Mouse (Mus musculus): Measurements from ENCODE around the gene Ccnd2. TPM values are rescaled to one million over a fixed set of nuclear protein-coding genes. Genes with fewer than 3 reads are reported as not detected.

Gene Ccnd2
- total RNA-seq, 2 experiments from 2014 or later: 75.1 to 97.4 TPM

DNA sequence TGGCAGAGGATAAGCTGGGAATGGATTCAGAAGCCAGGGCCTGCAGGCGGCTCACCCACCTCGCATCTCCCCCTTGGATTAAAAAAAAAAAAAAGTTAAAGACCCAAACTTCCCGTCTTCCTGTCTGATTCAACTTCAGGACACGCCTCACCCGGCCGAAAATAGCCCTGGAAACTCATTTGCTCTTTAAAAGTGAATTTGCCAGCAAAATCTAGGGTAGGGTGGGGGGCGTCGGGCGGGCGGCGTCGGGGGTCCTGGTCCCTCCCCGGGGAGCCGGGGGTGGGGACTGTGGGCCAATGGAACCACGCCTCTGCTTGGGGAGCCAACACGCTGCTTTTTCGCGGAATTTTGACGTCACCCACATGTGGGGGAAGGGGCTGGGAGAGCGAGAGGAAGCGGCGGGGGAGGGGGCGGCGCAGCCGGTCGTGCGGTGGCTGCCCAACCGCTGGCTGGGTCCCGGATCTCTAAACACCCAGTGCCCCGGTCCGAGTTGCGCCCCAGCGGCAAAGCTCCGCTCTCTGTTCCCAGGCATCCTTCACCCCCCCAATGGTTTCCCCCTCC, 2.8 kb upstream of the Ccnd2 start:
- peak in 1 of 2 experiments; percentile 36 for DNase-seq (ENCODE audit: extremely low spot score in 1 of 2, low spot score in 2 of 2)
- H3K27ac ChIP-seq: no peak overlapping the region
- H3K4me3 ChIP-seq: peak overlapping the region; percentile 43
- no peak for TF ChIP-seq CTCF (IDR thresholded peaks at IDR 0.05)
- intact Hi-C loops (cut with DNase I): no loop called here

DNA sequence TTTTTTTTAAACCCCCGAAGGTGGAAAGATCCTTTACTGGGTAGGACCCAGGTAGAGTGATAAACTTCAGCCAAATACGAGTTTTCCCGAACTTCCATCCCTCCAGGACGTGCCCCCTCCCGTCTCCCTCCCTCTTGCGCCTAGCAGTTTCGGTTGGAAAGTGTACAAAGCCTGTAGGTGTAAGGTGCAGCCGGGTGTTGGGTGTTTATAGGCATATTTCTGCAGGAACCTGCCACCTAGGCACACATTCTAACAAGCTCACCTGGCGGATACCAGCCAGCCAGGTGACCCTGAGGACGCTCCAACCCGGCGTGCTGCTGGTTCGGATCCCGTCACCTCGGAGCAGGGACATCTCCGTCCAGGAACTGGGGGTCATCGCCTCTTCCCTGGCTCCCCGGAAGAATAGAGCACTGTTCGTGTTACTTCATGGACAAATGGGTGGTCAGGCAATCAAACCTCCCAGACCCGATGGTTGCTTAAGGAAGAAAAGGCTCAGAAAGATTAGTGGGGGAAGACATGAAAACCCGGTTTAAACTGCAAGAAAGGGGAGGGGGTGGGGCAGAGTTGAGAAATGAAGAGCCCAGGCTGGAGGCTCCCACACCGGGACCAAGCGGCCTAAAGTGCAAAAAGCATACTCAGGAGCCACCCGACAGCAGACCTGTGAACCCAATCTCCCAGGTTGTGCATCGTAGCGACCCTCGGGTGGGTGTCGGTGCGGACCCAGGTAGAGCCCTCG, 2.1 kb upstream of the Ccnd2 start:
- TF ChIP-seq CTCF (IDR thresholded peaks at IDR 0.05): no peak
- Histone ChIP-seq H3K27ac (no peak overlapping the region), H3K4me3 (peak overlapping the region; percentile 43)
- DNase-seq (ENCODE audit: extremely low spot score in 1 of 2, low spot score in 2 of 2): no peak
- intact Hi-C loops (cut with DNase I): no loop called here

DNA sequence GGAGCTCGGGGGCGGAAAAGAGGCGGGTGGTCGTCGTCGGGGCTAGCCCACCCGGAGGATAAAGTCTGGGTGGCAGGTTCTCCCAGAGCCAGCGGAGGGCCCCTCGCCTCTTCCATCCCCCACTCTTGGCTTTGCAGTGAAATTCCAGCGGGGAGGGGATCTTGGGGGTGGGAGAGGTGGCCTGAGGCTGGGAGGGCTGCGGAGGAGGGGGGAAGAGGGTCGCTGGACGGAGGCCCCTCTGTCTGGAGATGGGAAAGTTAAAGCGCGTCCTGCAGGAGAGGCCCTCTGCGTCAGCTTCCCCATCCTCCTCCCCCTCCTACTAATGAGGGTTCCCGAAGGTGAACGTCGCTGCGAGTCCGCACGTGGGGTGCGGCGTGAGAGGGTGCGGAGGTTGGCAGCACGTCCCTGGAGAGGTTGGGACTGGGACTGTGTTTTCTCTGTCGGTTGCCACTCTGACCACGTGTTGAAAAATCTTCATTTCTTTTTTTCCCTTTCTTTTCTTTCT, 1.4 kb upstream of the Ccnd2 start:
- TF ChIP-seq CTCF (IDR thresholded peaks at IDR 0.05): no peak
- DNase-seq (ENCODE audit: extremely low spot score in 1 of 2, low spot score in 2 of 2): peak in 1 of 2 experiments; percentile 43
- Histone ChIP-seq H3K27ac (no peak overlapping the region), H3K4me3 (peak overlapping the region; percentile 34)
- intact Hi-C loops (cut with DNase I): no loop called here

DNA sequence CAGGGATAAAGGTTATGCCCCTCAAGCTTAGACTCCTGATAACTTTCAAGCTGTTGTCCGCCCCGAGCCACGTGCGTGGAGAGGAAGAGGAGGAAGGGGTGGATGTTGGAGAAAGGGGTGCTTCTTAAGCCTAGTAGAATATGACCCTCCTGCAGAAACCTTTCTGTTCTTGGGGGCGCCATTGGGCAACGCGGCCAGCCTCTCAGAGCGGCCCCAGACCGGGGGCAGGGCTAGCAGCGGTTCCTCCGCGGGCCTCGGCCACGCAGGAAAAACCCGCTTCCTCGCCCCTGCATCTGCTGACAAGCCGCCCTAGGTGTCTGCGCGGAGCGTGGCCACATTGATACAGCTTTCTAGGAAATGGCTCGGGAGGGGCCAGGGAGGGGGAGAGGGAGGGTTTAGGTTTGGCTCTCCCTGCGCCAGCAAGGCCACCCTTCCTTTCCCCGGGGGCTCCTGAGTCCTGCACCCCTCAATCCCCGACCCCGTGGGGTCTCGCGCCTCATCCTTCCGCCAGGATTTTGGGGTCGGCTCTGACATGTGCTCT, 358 bp downstream of the Ccnd2 start:
- peak; percentile 31 to 43 for DNase-seq (ENCODE audit: extremely low spot score in 1 of 2, low spot score in 2 of 2)
- Histone ChIP-seq H3K27ac (peak overlapping the region; percentile 66), H3K4me3 (peak overlapping the region; percentile 48)
- intact Hi-C loops (cut with DNase I): loop anchor here (1.0 kb wide), 1 partner anchor 115 kb away; no protein-coding TSS in a partner anchor
- TF ChIP-seq CTCF (IDR thresholded peaks at IDR 0.05): peak; percentile 7; the same call in 1 of the 2 replicates

DNA sequence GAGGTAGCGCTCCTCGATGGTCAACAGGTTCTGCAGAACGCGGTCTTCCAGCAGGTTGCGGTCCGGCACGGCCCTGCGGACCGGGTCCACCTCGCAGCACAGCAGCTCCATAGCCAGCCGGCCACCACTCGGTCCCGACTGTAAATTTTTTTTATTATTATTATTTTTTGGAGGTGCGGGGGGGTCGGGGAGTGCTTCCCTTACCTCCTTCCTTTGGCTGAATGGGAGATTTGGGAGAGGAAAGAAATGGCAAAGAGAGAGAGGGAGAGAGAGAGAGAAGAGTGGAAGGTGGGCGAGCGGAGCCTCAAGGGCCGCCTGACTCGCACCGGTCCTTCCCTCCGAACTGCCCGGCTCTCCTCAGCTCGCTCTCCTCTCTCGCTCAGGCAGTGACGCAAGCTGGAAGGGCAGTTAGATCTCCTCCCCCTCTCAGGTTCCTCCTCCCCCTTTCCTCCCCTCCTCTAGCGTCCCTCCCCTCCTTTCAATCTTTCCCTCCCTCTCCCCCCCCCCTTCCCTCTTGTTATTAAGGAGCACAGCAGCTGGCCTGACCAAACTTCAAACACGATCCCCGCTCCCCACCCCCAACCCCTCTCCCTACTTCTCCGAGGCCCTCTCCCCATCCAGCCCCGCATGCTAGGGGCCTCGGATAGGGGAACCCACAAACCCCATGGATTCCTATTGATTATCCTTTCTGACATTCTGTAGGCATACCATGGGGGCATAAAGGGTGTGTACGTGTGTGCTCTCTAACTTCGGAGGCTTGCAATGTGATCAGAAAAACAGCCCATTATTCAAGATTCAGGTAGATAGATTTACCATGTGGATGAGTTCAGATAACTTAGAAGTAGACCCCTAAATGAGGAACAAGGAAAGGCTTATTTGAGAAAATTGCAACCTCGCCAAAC, 1.1 kb downstream of the Ccnd2 start:
- no peak for TF ChIP-seq CTCF (IDR thresholded peaks at IDR 0.05)
- DNase-seq (ENCODE audit: extremely low spot score in 1 of 2, low spot score in 2 of 2): peak; percentile 69 to 72
- peak overlapping the region; percentile 62 for H3K4me3 ChIP-seq
- intact Hi-C loops (cut with DNase I): loop anchor here (1.0 kb wide), 1 partner anchor 115 kb away; no protein-coding TSS in a partner anchor
- H3K27ac ChIP-seq: peak overlapping the region; percentile 93

DNA sequence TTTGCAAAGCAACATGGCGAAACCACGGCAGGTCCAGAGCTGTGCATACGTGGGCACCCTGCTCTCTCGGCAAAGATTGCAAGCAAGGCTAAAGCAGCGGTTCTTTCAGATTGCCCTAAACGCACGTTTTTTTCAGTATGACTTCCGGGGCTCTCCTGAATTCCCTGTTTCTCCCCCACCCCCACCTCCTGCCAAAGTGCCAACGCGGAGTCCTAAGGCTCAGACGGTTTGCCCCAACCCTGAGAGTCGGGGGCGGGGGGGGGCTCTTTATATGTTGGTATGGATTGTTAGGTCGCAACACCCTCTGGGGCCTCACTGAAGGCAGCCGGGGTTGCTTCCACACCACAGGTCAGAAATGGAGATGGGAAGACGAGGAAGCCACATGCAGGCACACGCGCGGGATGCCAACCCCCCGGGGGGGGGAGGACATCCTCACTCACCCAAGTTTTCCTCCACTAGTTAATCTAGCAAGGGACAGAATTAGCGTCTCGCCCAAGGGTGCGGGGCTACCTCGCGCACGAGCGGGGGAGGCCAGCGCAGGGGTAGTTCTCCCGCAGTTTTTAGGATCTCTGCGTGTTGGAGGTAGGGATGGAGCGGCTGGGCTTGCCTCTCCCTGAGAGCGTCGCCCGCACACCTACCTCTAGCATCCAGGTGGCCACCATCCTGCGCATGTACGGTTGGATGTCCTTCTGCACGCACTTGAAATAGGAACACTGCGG, 1.9 kb downstream of the Ccnd2 start:
- peak; percentile 41 to 52 for DNase-seq (ENCODE audit: extremely low spot score in 1 of 2, low spot score in 2 of 2)
- no peak for TF ChIP-seq CTCF (IDR thresholded peaks at IDR 0.05)
- intact Hi-C loops (cut with DNase I): loop anchor here (1.0 to 5.0 kb wide), 3 partner anchors 67 to 296 kb away; partner anchors contain the start of gene Parp11

DNA sequence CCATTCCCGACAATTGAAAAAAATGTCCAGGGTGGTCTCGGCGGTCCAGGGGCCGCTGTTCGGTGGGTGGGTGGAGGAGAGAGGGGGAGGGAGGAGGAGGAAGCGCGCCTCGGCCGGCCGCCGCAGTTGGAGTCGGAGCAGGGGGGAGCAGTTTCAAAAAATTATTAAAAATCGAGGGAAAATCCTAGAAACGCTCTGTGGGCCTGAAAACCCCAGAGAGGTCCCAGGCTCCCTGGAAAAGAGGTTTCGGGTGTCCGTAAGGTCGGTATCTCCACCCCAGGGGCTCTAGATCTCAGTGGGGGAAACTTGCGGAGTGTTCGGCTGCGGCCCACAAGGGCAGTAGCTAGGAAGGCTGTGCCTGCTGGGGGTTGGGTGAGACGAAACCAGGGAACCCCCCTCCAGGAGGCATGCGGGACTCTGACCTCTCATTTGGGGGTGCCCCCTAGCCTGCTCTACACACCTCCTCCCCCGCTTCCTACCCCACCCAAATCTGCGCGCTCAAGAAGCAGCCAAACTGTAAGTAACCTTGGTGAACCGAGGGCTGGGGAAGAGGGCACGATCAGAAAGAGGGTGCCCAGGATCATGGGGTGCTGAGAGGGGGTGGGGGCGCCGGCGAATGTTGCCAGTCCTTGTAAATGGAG, 2.6 kb downstream of the Ccnd2 start:
- TF ChIP-seq CTCF (IDR thresholded peaks at IDR 0.05): no peak
- DNase-seq (ENCODE audit: extremely low spot score in 1 of 2, low spot score in 2 of 2): peak in 1 of 2 experiments; percentile 23
- H3K4me3 ChIP-seq: peak overlapping the region; percentile 62
- intact Hi-C loops (cut with DNase I): loop anchor here (1.0 to 5.0 kb wide), 3 partner anchors 68 to 297 kb away; partner anchors contain the start of gene Parp11
- peak overlapping the region; percentile 93 for H3K27ac ChIP-seq

More for the DNA sequence above, 1.9 kb downstream of the Ccnd2 start:
- H3K4me3 ChIP-seq: peak overlapping the region; percentile 62
- peak overlapping the region; percentile 93 for H3K27ac ChIP-seq

DNA sequence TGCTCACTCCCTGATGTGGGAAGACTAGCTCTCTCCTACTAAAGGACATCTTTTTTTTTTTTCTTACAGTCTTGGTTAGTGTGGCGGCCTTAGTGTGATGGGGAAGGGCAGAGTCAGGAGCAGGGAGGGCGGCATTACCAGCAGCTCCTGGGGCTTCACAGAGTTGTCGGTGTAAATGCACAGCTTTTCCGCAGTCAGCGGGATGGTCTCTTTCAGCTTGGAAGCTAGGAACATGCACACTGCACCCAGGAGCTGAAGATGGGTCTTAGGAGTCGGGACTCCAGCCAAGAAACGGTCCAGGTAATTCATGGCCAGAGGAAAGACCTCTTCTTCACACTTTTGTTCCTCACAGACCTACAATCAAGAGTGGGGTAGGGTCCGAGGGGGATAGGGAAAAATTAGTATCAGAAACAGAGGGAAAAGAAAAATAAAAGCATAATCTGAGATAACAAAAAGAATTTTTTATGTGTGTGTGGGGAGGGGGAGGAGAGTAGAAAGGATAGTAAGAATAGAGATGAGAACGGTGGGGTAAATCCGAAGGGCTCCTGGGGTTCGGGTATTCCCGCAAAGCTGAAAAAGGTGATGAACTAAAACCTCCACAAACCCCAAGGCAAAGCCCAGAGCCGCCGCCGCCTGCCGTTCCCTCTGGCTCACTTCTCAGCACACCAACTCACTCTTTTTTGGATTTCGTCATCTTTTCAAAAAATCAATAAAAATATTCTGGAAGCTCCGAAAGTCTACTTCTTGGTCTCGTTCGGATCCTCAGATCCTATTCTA, 3.3 kb downstream of the Ccnd2 start:
- intact Hi-C loops (cut with DNase I): loop anchor here (1.0 to 5.0 kb wide), 3 partner anchors 69 to 298 kb away; partner anchors contain the start of gene Parp11
- Histone ChIP-seq H3K4me3 (peak overlapping the region; percentile 62), H3K27ac (peak overlapping the region; percentile 93)
- TF ChIP-seq CTCF (IDR thresholded peaks at IDR 0.05): peak; percentile 6
- DNase-seq (ENCODE audit: extremely low spot score in 1 of 2, low spot score in 2 of 2): peak in 1 of 2 experiments; percentile 25

DNA sequence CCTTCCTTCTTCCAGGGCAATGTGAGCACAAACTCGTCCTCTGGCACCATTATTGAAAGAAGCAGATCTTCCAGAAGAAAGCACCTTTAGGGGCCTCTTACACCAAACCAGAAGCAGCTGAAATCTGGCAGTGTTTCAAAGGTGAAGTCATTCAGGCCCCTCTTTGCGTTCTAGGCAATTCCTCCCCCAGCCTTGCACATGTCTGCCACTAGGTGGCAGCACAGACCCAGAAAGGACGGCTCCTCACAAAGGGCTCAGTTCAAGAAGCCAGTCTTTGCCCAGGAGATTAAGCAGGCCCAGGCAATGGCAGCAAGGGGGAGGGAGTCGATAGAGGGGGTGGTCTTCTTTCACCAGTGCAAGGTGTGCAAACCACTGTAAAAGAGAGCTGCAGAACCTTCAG, 4.3 kb downstream of the Ccnd2 start:
- intact Hi-C loops (cut with DNase I): loop anchor here (1.0 to 5.0 kb wide), 3 partner anchors 70 to 212 kb away; no protein-coding TSS in a partner anchor
- peak; percentile 79 to 85 for DNase-seq (ENCODE audit: extremely low spot score in 1 of 2, low spot score in 2 of 2)
- Histone ChIP-seq H3K4me3 (no peak overlapping the region), H3K27ac (no peak overlapping the region)
- TF ChIP-seq CTCF (IDR thresholded peaks at IDR 0.05): peak; percentile 99
